Mouse (Mus musculus) heart, adult 2 months (tissue): ENCODE results near the gene Gpr19. TPM values are rescaled to one million over a fixed set of nuclear protein-coding genes. Genes with fewer than 3 reads are reported as not detected.
A peak's percentile ranks its signal among the peaks of the same experiment; 100 is the strongest.

ENCODE experiments used
- DNase-seq, 2 experiments: peaks; one replicate each; pipeline ENCODE4 v3.0.0; 2021
- H3K27ac ChIP-seq: fragments of 200-600 bp; 2 replicates; pipeline ENCODE4 v1.8.1; 2022
- H3K27me3 ChIP-seq: fragments of 200-500 bp; 2 replicates; pipeline ENCODE4 v1.6.1; 2012; ENCODE audit warnings: mild to moderate bottlenecking, low read length, inconsistent platforms, mixed read lengths; ENCODE audit not compliant: control insufficient read depth, insufficient read depth
- H3K36me3 ChIP-seq: fragments of 200-500 bp; 2 replicates; pipeline ENCODE4 v1.6.1; 2012; ENCODE audit warnings: low read length, inconsistent platforms; ENCODE audit not compliant: control insufficient read depth, insufficient read depth
- H3K4me1 ChIP-seq: fragments of 200-500 bp; 2 replicates; pipeline ENCODE4 v1.6.1; 2011; ENCODE audit warnings: low read length; ENCODE audit not compliant: control insufficient read depth, insufficient read depth
- H3K4me3 ChIP-seq: fragments of 200-600 bp; 2 replicates; pipeline ENCODE4 v1.8.1; 2022
- H3K79me2 ChIP-seq: fragments of 200-500 bp; replicated peaks from 2 replicates; pipeline ENCODE4 v1.6.1; 2012; ENCODE audit warnings: mild to moderate bottlenecking, inconsistent platforms, low read length, moderate library complexity, mixed read lengths; ENCODE audit not compliant: control insufficient read depth, insufficient read depth
- H3K9ac ChIP-seq: fragments of 200-500 bp; 2 replicates; pipeline ENCODE4 v1.6.1; 2012; ENCODE audit warnings: low read depth, mild to moderate bottlenecking, control low read depth, inconsistent platforms, low read length, mixed read lengths
- CTCF ChIP-seq: fragments of 200-600 bp; IDR thresholded peaks from 2 replicates; pipeline ENCODE4 v1.8.1; 2022; ENCODE audit warnings: antibody characterized with exemption, mild to moderate bottlenecking, moderate library complexity
- EP300 ChIP-seq: fragments of 200-500 bp; IDR thresholded peaks from 2 replicates; pipeline ENCODE4 v1.6.1; 2011; ENCODE audit warnings: low read depth, low read length, control low read depth; ENCODE audit not compliant: insufficient read depth
- POLR2A ChIP-seq: fragments of 200-500 bp; IDR thresholded peaks from 2 replicates; pipeline ENCODE4 v1.6.1; 2011; ENCODE audit warnings: mild to moderate bottlenecking, low read depth, low read length, control low read depth; ENCODE audit not compliant: insufficient read depth
- WGBS: fragments of 180-500 bp; shearing (Covaris S2); methylation state at CpG from one replicate; pipeline ENCODE4 v1.1.7; 2018; 5-methylcytosine and 5-hydroxymethylcytosine counted together
- intact Hi-C: fragments of 180-260 bp; cut with DNase I; formaldehyde crosslinking; loops from one replicate; pipeline ENCODE4 v1.15.1; 2025
- polyA plus RNA-seq: library from polyadenylated mRNA; depleted of rRNA; stranded (reverse); fragments of >200 nt; gene quantifications from 2 replicates; pipeline ENCODE4 v1.2.3, GENCODE M21; 2012
- total RNA-seq, 2 experiments: library from RNA; stranded (reverse); gene quantifications; 2 replicates each; pipeline ENCODE4 v1.2.3; 2021

Gpr19 gene
- total and polyA plus RNA-seq, 3 experiments: 3.2 to 6.1 (median 4.8) TPM

- Histone ChIP-seq H3K4me1 (peaks cover 4% of the 10 kb centered on the region), H3K79me2 (no peaks in the 10 kb centered on the region; the same call in 1 of the 2 replicates), H3K36me3 (peaks cover 20% of the 10 kb centered on the region), H3K9ac (peak overlapping the region; percentile 85), H3K27me3 (no peaks in the 10 kb centered on the region), H3K27ac (peak overlapping the region; percentile 75), H3K4me3 (peak overlapping the region; percentile 83)
- intact Hi-C loops: loop anchor here (1.0 to 5.0 kb wide), 3 partner anchors 24 to 129 kb away; partner anchors contain the start of genes Apold1, Dusp16 and Gpr19
- TF ChIP-seq EP300: no peak
- TF ChIP-seq CTCF: no peak
- no peak for TF ChIP-seq POLR2A
- peak; percentile 40 to 51 for DNase-seq
- WGBS: 3% methylated on average over 20 of the region's 20 CpGs
These were observed 23.5 kb upstream of the Gpr19 start for GRCm38 (mm10) chr6:134921695-134922510.

- intact Hi-C loops: loop anchor here (1.0 to 5.0 kb wide), 3 partner anchors 23 to 128 kb away; partner anchors contain the start of genes Apold1, Dusp16 and Gpr19
These were observed 22.8 kb upstream of the Gpr19 start for GRCm38 (mm10) chr6:134921014-134921694.

GRCm38 (mm10) chr6:134920190-134921013 is 22.0 kb upstream of the Gpr19 start, which contains the start of gene Cdkn1b:
Cdkn1b (plus strand) TSS chr6:134920401.
- Histone ChIP-seq H3K27ac (peak within 1 kb of the TSS; percentile 100), H3K27me3 (no peaks in the 10 kb centered on the region), H3K4me3 (peak within 1 kb of the TSS; percentile 83), H3K9ac (peak within 1 kb of the TSS; percentile 90), H3K79me2 (no peaks in the 10 kb centered on the region; the same call in 1 of the 2 replicates), H3K4me1 (peaks cover 4% of the 10 kb centered on the region), H3K36me3 (peaks cover 20% of the 10 kb centered on the region)
- intact Hi-C loops: loop anchor here (1.0 to 5.0 kb wide), 4 partner anchors 8 to 128 kb away; partner anchors contain the start of genes Apold1, Dusp16 and Gpr19
- TF ChIP-seq CTCF: peak; percentile 32
- TF ChIP-seq EP300: 0 out of 2 replicates have a peak, but pooled peaks have one; percentile 11
- TF ChIP-seq POLR2A: peak; percentile 93
- DNase-seq: peak; percentile 92 to 96
- under 1% methylated on average over 77 of the region's 77 CpGs for WGBS

More at GRCm38 (mm10) chr6:134921014-134921694, 22.8 kb upstream of the Gpr19 start:
- peak overlapping the region; percentile 85 for H3K9ac ChIP-seq
- peaks cover 20% of the 10 kb centered on the region for H3K36me3 ChIP-seq
- no peaks in the 10 kb centered on the region; the same call in 1 of the 2 replicates for H3K79me2 ChIP-seq
- peaks cover 4% of the 10 kb centered on the region for H3K4me1 ChIP-seq
- DNase-seq: peak; percentile 78
- peak overlapping the region; percentile 100 for H3K27ac ChIP-seq
- under 1% methylated on average over 32 of the region's 32 CpGs for WGBS
- H3K4me3 ChIP-seq: peak overlapping the region; percentile 83
- TF ChIP-seq EP300 (no peak), POLR2A (0 out of 2 replicates have a peak, but pooled peaks have one; percentile 42), CTCF (peak; percentile 52)
- no peaks in the 10 kb centered on the region for H3K27me3 ChIP-seq

GRCm38 (mm10) chr6:134919511-134920189 is 21.3 kb upstream of the Gpr19 start:
- WGBS: 6% methylated on average over 37 of the region's 37 CpGs
- Histone ChIP-seq H3K9ac (peak overlapping the region; percentile 90), H3K27me3 (no peaks in the 10 kb centered on the region), H3K79me2 (no peaks in the 10 kb centered on the region; the same call in 1 of the 2 replicates), H3K4me1 (peaks cover 4% of the 10 kb centered on the region), H3K4me3 (peak overlapping the region; percentile 83), H3K36me3 (peaks cover 20% of the 10 kb centered on the region), H3K27ac (peak overlapping the region; percentile 100)
- peak; percentile 36 for TF ChIP-seq POLR2A
- TF ChIP-seq EP300: 0 out of 2 replicates have a peak, but pooled peaks have one; percentile 48
- TF ChIP-seq CTCF: no peak
- no peak for DNase-seq
- intact Hi-C loops: loop anchor here (1.0 to 5.0 kb wide), 5 partner anchors 9 to 127 kb away; partner anchors contain the start of genes Apold1, Crebl2 and Dusp16
